Mouse (Mus musculus) kidney, adult 2 months (tissue): ENCODE data around the gene Snx3. TPM values are rescaled to one million over a fixed set of nuclear protein-coding genes. Genes with fewer than 3 reads are reported as not detected.

ENCODE experiments used
- DNase-seq: peaks from one replicate; pipeline ENCODE4 v3.0.0; 2021
- H3K27ac ChIP-seq: fragments of 200-500 bp; 2 replicates; pipeline ENCODE4 v1.5.1; 2012; ENCODE audit warnings: low read depth, low read length, control low read depth, inconsistent platforms; ENCODE audit not compliant: insufficient read depth
- H3K27me3 ChIP-seq: fragments of 200-500 bp; replicated peaks from 2 replicates; pipeline ENCODE4 v1.6.1; 2012; ENCODE audit warnings: mild to moderate bottlenecking, moderate library complexity, low read length, inconsistent platforms; ENCODE audit not compliant: control insufficient read depth, insufficient read depth
- H3K36me3 ChIP-seq: fragments of 200-500 bp; 2 replicates; pipeline ENCODE4 v1.6.1; 2012; ENCODE audit warnings: mild to moderate bottlenecking, moderate library complexity, low read length, inconsistent platforms; ENCODE audit not compliant: control insufficient read depth, insufficient read depth
- H3K4me1 ChIP-seq: fragments of 200-500 bp; 2 replicates; pipeline ENCODE4 v1.6.1; 2011; ENCODE audit warnings: low read length; ENCODE audit not compliant: control insufficient read depth, insufficient read depth
- H3K4me3 ChIP-seq: fragments of 200-500 bp; 2 replicates; pipeline ENCODE4 v1.5.1; 2011; ENCODE audit warnings: mild to moderate bottlenecking, low read depth, low read length, control low read depth; ENCODE audit not compliant: insufficient read depth
- CTCF ChIP-seq: fragments of 200-500 bp; conservative IDR thresholded peaks from 2 replicates; pipeline ENCODE4 v1.5.1; 2011; ENCODE audit warnings: low read depth, mild to moderate bottlenecking, control low read depth, low read length, moderate library complexity, mixed read lengths; ENCODE audit not compliant: insufficient read depth, insufficient read length
- POLR2A ChIP-seq: fragments of 200-500 bp; IDR thresholded peaks from one replicate; pipeline ENCODE4 v1.6.1; 2011; ENCODE audit warnings: low read depth, low read length, control low read depth
- WGBS: fragments of 180-500 bp; shearing (Covaris S2); methylation state at CpG from one replicate; pipeline ENCODE4 v1.1.7; 2018; 5-methylcytosine and 5-hydroxymethylcytosine counted together
- polyA plus RNA-seq: library from polyadenylated mRNA; depleted of rRNA; stranded (reverse); fragments of >200 nt; gene quantifications from 2 replicates; pipeline ENCODE4 v1.2.3, GENCODE M21; 2012; rRNA removed

Snx3 gene
- polyA plus RNA-seq, 1 experiment: 430 TPM

DNA sequence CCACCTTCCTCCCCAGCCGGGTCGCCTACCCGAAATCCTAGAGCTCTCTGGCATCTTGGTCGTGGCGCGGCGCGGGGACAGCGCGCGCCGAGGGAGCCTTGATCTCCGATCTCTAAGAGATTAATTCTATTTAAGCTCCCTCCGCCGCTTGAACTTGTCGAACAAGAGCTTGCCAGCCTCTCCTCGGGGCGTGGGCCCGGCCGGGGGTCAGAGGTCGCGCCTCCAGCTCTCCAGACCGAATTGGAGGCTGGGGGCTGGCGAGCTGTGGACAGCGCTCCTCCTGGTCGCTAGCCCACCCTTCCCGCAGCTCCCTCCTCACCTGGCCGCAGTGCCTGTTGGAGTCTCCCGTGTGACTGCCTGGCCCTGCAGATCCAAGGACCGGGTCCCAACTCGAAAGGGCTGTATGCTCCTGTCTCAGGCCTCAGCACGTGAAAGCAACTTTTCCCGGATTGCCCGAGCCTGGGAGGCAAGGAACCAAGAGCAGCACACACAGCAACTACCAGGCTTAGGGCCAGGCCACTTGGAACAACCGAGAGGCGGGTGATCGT, 82.7 kb downstream of the Snx3 start:
- Histone ChIP-seq H3K4me1 (no peaks in the 10 kb centered on the region), H3K27ac (no peak overlapping the region), H3K36me3 (no peaks in the 10 kb centered on the region), H3K4me3 (no peak overlapping the region), H3K27me3 (peaks cover 16% of the 10 kb centered on the region)
- WGBS: 3% methylated on average over 37 of the region's 37 CpGs
- no peak for DNase-seq
- TF ChIP-seq POLR2A (no peak), CTCF (no peak)

Other genes starting within 250 kb of the Snx3 start
- gene Foxo3, start 225.3 kb upstream of the Snx3 start, polyA plus RNA-seq: 29.2 and 35.5 TPM in 2 replicates
- gene Afg1l, start 23.5 kb upstream of the Snx3 start, polyA plus RNA-seq: 14.9 and 21.7 TPM in 2 replicates
- gene Nr2e1, start 81.6 kb downstream of the Snx3 start, polyA plus RNA-seq: not detected in 2 replicates
- 15.4 and 15.5 TPM in 2 replicates for gene Ostm1, start 81.8 kb downstream of the Snx3 start, polyA plus RNA-seq